Comparison of ENCODE assay signal across 8 mouse cellular contexts in the genomic region with DNA sequence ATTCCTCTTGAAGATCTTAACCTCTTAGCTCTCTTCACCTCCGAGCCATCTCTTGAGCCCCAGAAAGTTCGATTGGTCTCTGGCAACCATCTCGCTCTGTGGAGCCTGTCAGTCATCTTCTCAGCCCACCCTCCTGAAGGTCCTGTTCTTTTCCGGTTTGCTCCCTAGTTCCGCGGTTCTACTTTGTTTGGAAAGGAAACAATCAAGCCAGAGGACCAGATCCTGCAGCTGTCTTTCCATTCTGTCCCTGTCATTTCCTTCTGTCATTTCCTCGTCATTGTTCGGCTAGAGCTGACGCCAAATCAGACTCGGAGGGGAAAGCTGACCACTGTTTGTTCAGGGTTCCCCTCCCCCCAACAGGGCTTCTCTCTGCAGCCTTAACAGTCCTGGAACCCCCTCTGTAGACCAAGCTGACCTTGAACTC. TPM values are rescaled to one million over a fixed set of nuclear protein-coding genes. Genes with fewer than 3 reads are reported as not detected.
DNase-seq lines count a peak whose midpoint lies in the region; ATAC-seq lines count a peak whose summit lies in the region.

No protein-coding gene starts in this region.

- H3K36me3 ChIP-seq in heart, embryonic 14.5 days (ENCODE audit: control insufficient read depth, insufficient read depth, low read length): no peaks in the 10 kb centered on the region
- H3K36me3 ChIP-seq in limb, embryonic 10.5 days: no peaks in the 10 kb centered on the region

- no peaks in the 10 kb centered on the region for H3K27me3 ChIP-seq in heart, embryonic 14.5 days (ENCODE audit: control insufficient read depth, insufficient read depth, low read length)
- no peaks in the 10 kb centered on the region for H3K27me3 ChIP-seq in limb, embryonic 10.5 days (ENCODE audit: low read depth, poor library complexity, severe bottlenecking)

- ATAC-seq in CD4-positive, CD25-positive, alpha-beta regulatory T cell, adult 4 months: no peak
- peak; percentile 77 for ATAC-seq in heart, embryonic 14.5 days (ENCODE audit: insufficient number of reproducible peaks, insufficient read depth, low FRiP score, low read depth)

- peaks cover 6 to 7% of the 10 kb centered on the region in 2 experiments; a peak in 2 of 4 replicates for H3K4me1 ChIP-seq in heart, embryonic 14.5 days (ENCODE audit: control insufficient read depth in 2 of 2, insufficient read depth in 2 of 2, low read length in 2 of 2)
- H3K4me1 ChIP-seq in limb, embryonic 10.5 days: 0 out of 2 replicates have a peak, but pooled peaks cover 4% of the 10 kb centered on the region

- peak overlapping the region; percentile 79 to 81 for H3K27ac ChIP-seq in heart, embryonic 14.5 days (replicated peaks in 1 of 2; ENCODE audit: control insufficient read depth in 1 of 2, insufficient read depth in 1 of 2, low read depth in 2 of 2, low read length in 2 of 2)
- H3K27ac ChIP-seq in limb, embryonic 10.5 days: peak overlapping the region; percentile 36; the same call in 1 of the 2 replicates

- 27% methylated on average over 10 of the region's 10 CpGs for WGBS in heart, embryonic 14.5 days
- WGBS in limb, embryonic 10.5 days: 68% methylated on average over 10 of the region's 10 CpGs

- DNase-seq in CD4-positive, CD25-positive, alpha-beta regulatory T cell, adult 2 months (ENCODE audit: low read depth, low spot score): peak; percentile 8
- peak; percentile 48 for DNase-seq in c-Kit-negative CD71-positive TER-119-positive erythroid progenitor cells, embryonic 14.5 days (ENCODE audit: low read depth, low spot score)
- no peak for DNase-seq in limb, embryonic 10.5 days (ENCODE audit: low spot score)
- peak; percentile 31 for DNase-seq in skeletal muscle tissue, adult 2 months (ENCODE audit: low read depth, low spot score)
- no peak for DNase-seq in cerebellum, adult 9-11 months
- no peak for DNase-seq in adipocyte (ENCODE audit: low spot score)

- no peaks in the 10 kb centered on the region for H3K9me3 ChIP-seq in heart, embryonic 14.5 days (ENCODE audit: control insufficient read depth, low read length)
- no peaks in the 10 kb centered on the region for H3K9me3 ChIP-seq in limb, embryonic 10.5 days (replicated peaks)

- peak overlapping the region; percentile 17 to 19; a peak in 2 of 4 replicates for H3K4me3 ChIP-seq in heart, embryonic 14.5 days (ENCODE audit: control insufficient read depth in 1 of 2, insufficient read depth in 1 of 2, low read depth in 1 of 2, low read length in 2 of 2)
- no peak overlapping the region for H3K4me3 ChIP-seq in limb, embryonic 10.5 days

- H3K4me2 ChIP-seq in heart, embryonic 14.5 days (ENCODE audit: low read length): peak overlapping the region; percentile 48

- H3K9ac ChIP-seq in heart, embryonic 14.5 days (ENCODE audit: low read length): no peak overlapping the region; the same call in 1 of the 2 replicates

RNA-seq across cellular contexts. Expression of gene Prdm10, which starts 27.0 kb away (rescaled TPM):
- polyA plus RNA-seq in CD4-positive, CD25-positive, alpha-beta regulatory T cell, adult 4 months (2017; shearing (Covaris generic)): 10 to 100 TPM in 1 of 2 experiments, 1 to 10 TPM in 1; 9.6 to 10.1 TPM
- 3.7 and 4.2 TPM in 2 replicates for polyA plus RNA-seq in heart, embryonic 14.5 days (2014; fragmentation: Nextera tagmentation; extraction: Ambion mirVana)
- polyA plus RNA-seq in limb, embryonic 10.5 days (2016; fragmentation: Nextera tagmentation; extraction: Ambion mirVana): 7.3 and 7.5 TPM in 2 replicates

RNA-seq across cellular contexts. Expression of gene Aplp2, which starts 41.7 kb away (rescaled TPM):
- 10 to 100 TPM; 82.6 to 83.2 TPM for polyA plus RNA-seq in CD4-positive, CD25-positive, alpha-beta regulatory T cell, adult 4 months (2017; shearing (Covaris generic))
- polyA plus RNA-seq in heart, embryonic 14.5 days (2014; fragmentation: Nextera tagmentation; extraction: Ambion mirVana): 385 and 386 TPM in 2 replicates
- 179 and 182 TPM in 2 replicates for polyA plus RNA-seq in limb, embryonic 10.5 days (2016; fragmentation: Nextera tagmentation; extraction: Ambion mirVana)

Comparison
In these comparisons a context has a peak if more than half of its experiments do, and no peak if none do; other contexts are left out.
1. DNase-seq: peak in CD4-positive, CD25-positive, alpha-beta regulatory T cell, adult 2 months (single experiment), c-Kit-negative CD71-positive TER-119-positive erythroid progenitor cells, embryonic 14.5 days (single experiment) and skeletal muscle tissue, adult 2 months (single experiment); none in limb, embryonic 10.5 days (single experiment), cerebellum, adult 9-11 months (single experiment) and adipocyte (single experiment).